Mouse (Mus musculus): Measurements from ENCODE around the gene Ifi27l2a.
A peak's percentile ranks its signal among the peaks of the same experiment; 100 is the strongest.
"Not testable (repeated sequence)": the region's sequence is repeated elsewhere in the genome, so short reads cannot be mapped to it uniquely, and the experiment has no call there.

The Ifi27l2a gene

GRCm38 (mm10) chr12:103443524-103443923 is at the start of gene Ifi27l2a:
Gene Ifi27l2a, minus strand, starts transcription at chr12:103443680.
- DNase-seq = peak in 1 of 2 experiments; percentile 34

DNA sequence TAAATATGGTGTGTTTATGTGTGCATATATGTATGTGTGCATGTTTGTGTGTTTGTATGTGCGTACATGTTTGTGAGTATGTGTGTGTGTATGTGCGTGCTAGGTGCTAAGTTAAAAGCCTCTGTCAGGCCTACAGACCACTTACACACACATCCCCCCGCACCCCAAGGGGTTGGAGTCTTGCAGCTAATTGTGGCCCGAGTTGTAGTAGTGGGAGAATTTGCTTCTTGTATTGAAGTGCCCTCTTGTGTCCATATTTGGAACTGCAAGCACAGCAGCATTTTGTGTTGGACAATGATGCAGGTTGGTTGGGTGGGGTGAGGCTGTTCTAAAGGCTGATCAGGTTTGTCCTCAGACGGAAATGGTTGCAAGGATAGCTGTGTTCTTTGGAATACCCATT is 49.3 kb upstream of the Ifi27l2a start:
- peak; percentile 73 to 85 for DNase-seq

DNA sequence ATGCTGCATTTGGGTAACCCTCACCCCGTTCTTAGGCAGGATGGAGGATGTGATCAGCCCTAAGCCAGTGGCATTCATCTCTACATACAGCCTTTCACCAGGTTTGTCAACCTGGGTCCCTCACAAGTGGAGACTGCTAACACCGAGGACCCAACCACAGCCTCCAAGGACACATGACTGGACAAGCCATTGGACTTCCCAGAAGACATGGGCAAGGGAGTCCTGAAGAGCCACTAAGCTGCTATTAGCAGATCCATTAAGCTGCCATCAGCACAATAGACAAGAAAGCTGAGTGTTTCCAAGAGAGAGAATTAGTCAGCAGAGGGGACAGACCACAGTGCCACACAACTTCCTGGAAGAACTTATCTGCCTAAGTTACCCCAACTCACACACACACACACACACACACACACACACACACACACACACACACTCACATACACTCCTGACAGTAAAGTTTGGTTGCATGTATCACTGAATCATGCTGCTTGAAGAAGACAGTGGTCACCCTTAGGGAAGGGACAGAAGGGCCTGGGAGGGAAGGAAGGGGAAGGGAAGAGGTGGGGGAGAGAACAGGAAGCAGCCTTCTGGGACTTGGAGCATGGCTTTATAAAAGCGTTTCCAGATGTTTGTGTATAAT is 47.7 kb upstream of the Ifi27l2a start:
- no peak for DNase-seq

DNA sequence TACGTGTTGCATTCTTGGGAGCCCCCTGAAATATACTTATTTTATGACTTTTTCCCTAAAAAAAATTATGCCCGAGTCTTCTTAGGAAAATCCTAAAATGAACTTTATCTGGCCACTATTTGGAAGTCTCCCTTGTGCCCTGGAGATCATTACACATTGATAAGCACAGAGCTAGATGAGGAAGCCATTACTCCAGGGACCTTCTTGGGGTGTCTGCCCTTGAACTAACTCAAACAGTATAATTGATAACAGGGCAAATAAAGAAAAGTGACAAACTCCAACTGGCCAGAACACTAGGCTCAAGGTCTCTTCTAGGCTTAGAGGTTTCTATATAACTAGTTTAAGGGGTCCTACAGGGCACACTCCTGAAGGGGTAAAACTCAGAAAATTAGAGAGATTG is 44.3 kb upstream of the Ifi27l2a start:
- no peak for DNase-seq

DNA sequence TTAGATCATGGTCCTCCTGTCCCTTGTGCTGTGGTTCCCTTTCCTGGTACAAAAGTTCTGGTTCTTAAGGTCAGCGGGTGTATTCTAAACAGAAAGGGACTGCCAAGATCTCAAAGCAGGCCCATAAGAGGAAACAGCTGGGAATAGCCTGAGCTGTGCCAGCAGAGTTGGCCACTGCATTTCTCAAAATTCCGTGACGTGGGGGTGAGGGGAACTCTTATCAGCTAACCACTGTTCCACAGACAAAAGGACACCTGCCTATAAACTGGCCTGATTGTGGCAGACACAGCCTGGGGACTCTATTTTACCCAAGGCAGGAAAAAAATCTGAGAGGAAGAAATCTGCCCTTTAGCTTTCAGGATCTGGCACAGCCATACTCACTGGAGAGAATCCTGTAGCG is 43.8 kb upstream of the Ifi27l2a start:
- DNase-seq = no peak

DNA sequence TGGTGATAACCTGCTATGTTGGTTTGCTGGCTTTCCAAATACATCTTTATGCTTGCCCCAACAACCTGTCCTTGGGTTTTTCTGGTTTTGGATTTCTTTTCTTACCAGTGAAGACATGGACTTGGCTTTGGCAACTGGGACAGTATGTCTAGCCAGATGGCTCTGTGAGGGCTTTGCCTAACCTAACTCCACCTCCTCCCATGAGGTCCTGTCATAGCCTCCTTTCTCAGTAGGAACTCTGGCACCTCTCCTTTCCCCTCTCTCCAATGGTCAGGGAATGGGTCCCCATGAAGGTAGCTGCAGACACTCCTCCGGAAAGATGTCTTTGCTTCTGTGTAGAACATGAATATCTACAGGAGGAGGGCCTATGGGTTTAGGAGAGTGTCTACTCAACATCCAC is 43.2 kb upstream of the Ifi27l2a start:
- no peak for DNase-seq

DNA sequence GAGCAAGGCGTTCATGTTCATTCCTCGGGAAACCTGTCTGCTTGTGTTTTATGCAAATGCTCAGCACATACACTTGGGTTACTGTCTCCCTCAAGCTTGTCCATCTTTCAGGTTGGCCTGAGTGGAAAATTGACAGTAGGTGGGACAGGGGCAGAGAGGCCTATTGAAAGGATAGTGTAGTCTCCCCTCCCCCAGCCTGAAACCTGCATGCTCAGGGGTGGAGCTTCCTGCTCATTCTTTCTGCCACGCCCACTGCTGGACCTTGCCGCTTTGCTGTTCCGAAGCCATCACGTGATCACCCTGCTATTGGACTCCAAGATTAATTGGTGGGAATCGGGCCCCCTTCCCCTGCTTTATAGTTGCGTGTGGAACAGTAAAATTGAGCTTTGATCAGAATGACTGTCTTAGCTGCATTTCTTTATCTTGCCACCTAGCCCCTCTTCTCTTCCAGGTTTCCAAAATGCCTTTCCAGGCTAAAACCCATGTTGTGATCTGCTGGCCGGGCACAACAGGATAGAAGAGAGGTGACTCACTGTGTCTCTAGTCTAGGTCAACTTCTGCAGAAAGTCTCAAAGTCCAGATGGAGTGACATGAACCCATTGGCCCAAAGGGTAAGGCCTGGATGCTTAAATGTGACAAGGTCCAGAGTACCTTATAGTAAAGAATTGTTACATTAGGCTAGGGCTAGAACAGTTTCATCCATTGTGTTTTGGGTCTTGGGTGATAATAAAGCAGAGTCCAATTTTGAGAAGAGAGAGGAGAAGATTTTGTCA is 40.9 kb upstream of the Ifi27l2a start:
- DNase-seq = not testable (repeated sequence)

- no peak for DNase-seq
Measured at GRCm38 (mm10) chr12:103482781-103483180, 39.3 kb upstream of the Ifi27l2a start.

- no peak for DNase-seq
Measured at GRCm38 (mm10) chr12:103481671-103482070, 38.2 kb upstream of the Ifi27l2a start.

- DNase-seq = no peak
Measured at GRCm38 (mm10) chr12:103477461-103478015, 34.1 kb upstream of the Ifi27l2a start.

GRCm38 (mm10) chr12:103476779-103477389 is 33.4 kb upstream of the Ifi27l2a start:
- DNase-seq = no peak

DNA sequence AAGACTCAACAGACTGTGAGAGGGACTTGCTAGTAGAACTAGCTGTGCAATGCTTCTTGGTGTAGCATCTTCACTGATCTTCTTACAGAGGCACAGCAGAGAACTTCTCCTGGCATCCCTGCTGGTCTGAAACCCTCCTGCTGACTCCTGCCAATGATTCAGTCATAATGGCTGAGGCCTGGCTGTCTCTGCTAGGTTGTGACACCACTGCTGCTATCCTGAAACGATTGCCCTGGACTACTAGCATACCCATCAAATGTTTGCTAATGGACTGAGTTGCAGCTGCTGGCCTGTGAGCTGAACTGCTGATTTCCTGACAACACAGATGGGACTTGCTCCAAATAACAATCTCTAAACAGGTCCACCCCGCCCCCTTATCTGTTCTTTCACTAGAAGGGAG is 31.0 kb upstream of the Ifi27l2a start:
- no peak for DNase-seq

- DNase-seq = no peak
Measured at GRCm38 (mm10) chr12:103457140-103457539, 13.7 kb upstream of the Ifi27l2a start, which contains the start of gene Ifi27l2b. Gene Ifi27l2b, minus strand, starts transcription at chr12:103457223.

GRCm38 (mm10) chr12:103456727-103457126 is 13.2 kb upstream of the Ifi27l2a start:
- DNase-seq = not testable (repeated sequence)

DNA sequence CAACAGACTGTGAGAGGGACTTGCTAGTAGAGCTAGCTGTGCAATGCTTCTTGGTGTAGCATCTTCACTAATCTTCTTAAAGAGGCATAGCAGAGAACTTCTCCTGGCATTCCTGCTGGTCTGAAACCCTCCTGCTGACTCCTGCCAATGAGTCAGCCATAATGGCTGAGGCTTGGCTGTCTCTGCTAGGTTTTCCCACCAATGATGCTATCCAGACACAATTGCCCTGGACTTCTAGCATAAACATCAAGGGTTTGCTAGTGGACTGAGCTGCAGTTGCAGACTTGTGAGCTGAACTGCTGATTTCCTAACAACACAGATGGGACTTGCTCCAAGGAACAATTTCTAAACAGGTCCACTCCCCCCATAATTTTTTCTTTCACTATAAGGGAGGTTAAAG is 9.9 kb upstream of the Ifi27l2a start:
- no peak for DNase-seq

DNA sequence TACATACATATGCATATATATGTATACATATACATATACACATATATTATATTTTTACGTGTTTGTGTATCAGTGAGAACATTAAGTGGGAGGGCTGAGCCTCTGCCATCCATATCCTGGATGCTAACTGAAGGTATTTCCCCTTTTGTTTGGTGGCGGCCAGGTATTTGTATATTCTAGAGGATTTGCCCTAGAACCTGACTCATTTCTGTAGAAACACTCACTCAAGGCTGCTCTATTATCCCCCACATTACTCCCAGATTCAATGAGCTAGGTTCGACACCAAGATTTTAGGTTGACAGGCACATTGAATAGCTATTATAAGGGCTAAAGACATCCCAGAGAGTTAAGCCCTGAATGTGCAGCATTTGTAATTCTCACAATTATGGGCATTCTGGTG is 1.6 kb upstream of the Ifi27l2a start:
- DNase-seq = no peak

- DNase-seq = not testable (repeated sequence)
Measured at GRCm38 (mm10) chr12:103444261-103444660, 781 bp upstream of the Ifi27l2a start.

- no peak for DNase-seq
Measured at GRCm38 (mm10) chr12:103437601-103438000, 5.9 kb downstream of the Ifi27l2a start.

DNA sequence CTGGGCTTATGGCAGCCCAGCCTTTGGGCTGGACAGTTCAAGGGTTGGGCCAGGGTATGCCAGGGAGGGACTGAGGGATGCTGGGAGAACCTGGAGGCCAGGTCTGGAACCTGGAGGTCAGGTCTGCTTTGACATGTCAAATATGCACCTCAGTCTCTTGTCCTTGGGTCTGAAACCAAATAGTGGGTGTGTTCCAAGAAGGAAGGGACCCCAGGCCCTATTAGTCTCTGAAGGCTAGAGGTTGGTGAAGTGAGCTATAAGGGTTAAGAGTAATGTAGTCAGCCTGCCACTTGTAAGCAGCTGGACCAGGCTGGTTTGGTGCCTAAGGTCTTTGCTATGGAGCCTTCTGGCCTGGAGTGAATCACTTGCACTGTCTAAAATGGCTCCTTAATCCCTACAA is 8.6 kb downstream of the Ifi27l2a start:
- no peak for DNase-seq

GRCm38 (mm10) chr12:103433986-103434731 is 9.3 kb downstream of the Ifi27l2a start, which contains the start of gene Ifi27:
Gene Ifi27, plus strand, starts transcription at chr12:103434211.
- DNase-seq = peak; percentile 75 to 93

DNA sequence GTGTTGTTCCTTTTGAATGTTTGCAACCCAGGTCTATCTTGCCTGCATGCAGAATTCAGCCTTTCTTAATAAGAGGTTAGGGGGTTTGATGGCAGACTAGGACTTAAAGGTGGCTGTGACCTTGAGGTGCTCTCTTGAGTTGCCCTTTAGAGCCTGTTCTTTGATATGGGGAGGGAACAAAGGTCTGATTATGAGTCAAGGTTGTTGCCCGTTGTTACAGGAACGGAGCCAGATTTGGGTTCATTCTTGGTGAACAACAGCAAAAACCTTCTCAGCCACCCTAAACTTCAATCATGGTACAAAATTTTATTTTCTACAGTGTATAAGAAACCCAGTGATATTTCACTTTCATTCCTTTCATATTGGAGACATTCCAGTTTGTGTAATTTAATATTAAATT is 10.1 kb downstream of the Ifi27l2a start:
- DNase-seq = no peak

GRCm38 (mm10) chr12:103426710-103427109 is 16.8 kb downstream of the Ifi27l2a start:
- DNase-seq = no peak

Data from kidney, postnatal 36 days (tissue).